Mouse (Mus musculus) embryo, embryonic 10.5 days (tissue): ENCODE results near the gene Mllt1.
A peak's percentile ranks its signal among the peaks of the same experiment; 100 is the strongest.

Experiments used
- DNase-seq: peaks from one replicate; pipeline ENCODE4 v3.0.0-alpha.2; 2015; ENCODE audit warnings: low spot score

The Mllt1 gene

DNA sequence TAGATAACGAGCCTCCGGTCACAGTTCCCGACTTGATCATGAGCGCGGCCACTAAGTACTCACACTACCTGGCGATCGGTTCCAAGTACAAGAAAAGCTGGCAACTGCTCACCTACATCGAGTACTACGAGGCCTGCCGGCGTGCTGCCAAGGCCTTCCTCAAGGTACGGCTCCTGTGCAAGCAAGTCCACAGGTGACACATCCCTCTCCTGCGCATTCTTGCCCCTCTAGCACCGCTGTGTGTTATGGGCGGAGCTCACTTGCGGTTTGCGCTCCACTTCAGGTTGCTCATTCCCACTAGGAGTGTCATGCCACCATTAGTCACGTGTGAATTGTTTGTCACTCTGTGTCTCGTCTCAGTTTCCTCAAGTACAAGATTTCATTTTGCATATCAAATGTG lies 57.8 kb downstream of the Mllt1 start:
- DNase-seq = no peak

DNA sequence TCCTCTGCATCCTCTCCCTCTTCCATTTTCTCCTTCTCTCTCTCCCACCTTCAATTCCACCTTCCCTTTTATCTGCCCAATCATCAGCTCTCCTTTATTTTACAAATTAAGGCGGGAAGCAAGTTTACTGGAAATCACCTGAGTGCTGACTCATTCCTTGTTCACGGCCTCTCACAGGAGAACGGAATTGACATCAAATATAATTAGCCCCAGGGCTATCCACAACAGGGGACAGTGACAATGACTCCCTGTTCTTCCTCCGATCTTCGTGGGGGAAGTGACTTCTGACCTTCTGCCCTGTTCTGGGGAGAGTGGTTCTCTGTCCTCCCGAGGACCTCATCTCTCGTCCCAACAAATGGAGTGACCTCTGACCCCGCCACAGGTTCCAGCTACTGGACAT lies 58.2 kb downstream of the Mllt1 start:
- DNase-seq = no peak

DNA sequence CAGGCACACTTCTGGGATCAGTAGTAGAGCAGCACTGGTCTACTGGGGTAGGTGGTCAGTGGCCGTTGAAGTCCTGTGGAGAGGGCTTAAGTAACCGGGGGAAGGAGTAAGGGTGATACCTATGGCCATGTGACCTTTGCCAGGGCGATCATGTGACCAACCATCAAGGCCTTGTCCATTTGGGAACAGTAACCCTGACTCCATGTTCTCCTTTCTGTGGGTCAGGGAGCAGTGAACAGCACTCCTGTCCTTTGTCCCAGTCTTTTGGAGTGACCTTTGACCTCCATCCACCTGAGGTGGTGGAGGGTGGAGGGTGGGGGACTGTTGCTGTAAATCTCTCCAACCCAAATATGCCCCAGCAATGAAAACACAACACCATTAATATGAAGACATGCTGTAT lies 58.8 kb downstream of the Mllt1 start:
- no peak for DNase-seq

DNA sequence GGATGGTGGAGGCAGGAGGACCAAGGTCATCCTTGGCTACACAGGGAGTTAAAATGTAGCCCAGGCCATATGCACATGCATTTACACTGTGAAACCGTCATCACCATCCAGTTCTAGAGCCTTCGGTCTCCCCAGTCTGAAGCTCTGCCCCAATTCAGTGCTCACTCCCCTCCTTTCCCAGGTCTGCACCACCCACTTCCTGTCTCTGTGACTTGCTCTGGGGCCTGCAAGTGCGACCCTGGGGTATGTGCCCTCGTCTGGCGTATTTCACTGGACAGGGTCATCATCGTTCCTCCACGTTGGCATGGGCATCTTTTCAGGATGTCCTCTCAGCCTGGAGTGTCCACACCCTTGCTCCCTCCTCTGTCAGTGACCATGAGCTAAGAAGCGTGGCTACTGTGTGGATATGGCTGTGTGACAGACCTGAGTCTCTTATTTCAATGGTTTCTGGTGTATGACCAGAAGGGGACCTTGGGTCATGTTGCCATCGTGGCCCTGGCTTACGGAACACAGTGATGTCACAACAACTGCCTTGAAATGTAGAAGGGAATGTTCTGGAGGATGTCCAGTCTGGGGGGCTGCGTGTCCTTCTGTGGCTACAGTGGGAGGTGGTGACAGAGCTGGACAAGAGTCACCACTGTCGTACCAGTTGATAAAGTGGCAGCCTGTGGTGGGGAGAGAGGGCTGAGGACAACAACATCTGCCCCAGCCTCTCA lies 60.1 kb downstream of the Mllt1 start, which contains the start of gene 1700061G19Rik:
1700061G19Rik (plus strand) TSS at position 542 of the 716 bp plus-strand sequence.
- no peak for DNase-seq

DNA sequence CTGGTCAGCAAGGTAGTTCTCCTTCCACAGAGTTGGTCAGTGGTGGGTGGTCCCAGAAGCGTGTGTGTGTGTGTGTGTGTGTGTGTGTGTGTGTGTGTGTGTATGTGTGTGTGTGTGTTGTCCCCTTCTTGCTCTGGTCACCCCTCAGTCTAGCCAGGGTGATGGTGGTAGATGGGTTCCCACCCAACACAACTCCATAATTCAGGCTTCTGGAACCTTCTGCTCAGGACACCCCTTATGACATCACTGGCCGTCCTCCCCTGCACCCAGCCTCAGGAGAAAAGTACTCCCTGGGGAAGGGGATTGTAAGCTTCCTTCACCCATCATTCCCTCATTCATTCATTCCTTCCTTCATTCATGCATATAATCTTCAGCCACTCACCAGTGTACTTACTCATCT lies 61.0 kb downstream of the Mllt1 start, which contains the start of gene Acsbg2:
Acsbg2 (minus strand) TSS at position 211 of the 400 bp plus-strand sequence.
- DNase-seq = no peak

DNA sequence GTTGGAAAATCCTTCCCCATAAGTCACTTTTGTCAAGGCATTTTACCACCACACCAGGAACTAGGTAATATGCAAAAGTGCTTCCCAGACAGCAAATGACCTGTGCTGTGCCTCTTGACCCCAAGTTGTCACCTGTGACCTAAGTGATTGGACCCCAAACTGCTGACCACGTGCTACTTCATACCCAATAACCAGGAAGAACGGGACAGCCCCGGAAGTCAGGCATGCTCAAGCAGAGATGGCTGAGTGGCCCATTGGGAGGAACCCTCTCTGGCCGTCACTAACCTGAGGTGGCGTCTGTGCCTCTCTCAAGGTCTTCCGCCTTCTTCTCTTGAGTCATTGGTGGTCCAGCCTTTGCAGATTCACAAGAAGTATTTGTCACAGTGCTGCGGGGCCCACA lies 62.7 kb downstream of the Mllt1 start:
- DNase-seq = no peak

DNA sequence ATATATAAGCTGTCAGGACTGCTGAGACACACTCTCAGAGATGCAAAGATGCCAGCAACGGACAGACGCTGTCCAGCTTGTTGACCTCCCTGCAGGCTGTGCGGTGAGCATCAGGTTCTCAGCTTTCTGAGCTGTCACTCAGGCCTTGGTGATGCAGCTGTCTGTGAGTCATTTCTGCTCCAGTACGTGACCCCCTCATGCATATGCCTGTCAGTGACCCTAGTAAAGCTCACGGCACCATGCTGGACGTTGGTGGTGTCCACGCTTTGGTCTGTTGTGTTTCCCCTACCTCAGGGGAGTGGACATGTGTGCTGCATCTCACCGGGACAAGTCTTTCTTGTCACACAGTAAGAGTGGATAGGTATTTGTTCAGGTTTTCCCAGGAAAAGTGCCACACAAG lies 63.4 kb downstream of the Mllt1 start:
- DNase-seq = no peak

DNA sequence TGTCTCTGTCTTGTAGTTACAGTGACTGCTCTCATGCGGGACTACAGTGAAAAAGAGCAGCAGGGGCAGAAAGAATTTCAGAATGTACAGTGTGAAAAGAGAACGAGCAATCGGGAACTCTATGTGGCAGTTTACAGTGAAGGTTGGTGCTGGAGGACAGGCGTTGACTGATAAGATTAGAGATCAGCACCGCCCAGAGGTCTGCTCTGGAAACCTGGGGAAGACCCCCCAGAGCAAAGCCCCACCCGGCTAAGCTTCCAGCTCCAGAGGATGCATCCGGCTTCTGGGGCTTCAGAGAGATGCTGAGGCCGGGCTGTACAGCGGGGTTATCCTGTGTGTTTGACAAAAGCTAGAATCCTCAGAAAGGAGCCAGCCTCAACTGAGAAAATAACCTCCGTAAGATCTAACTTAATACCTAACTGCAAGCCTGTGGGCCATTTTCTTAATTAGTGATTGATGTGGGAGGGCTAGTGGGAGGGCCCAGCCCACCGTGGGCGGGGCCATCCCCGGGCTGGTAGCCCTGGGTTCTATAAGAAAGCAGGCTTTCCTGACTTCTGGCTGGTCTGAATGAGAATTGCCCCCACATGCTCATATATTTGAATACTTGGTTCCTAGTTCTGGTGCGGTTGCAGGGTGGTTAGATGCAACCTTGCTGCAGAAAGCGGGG lies 64.8 kb downstream of the Mllt1 start:
- DNase-seq = no peak

DNA sequence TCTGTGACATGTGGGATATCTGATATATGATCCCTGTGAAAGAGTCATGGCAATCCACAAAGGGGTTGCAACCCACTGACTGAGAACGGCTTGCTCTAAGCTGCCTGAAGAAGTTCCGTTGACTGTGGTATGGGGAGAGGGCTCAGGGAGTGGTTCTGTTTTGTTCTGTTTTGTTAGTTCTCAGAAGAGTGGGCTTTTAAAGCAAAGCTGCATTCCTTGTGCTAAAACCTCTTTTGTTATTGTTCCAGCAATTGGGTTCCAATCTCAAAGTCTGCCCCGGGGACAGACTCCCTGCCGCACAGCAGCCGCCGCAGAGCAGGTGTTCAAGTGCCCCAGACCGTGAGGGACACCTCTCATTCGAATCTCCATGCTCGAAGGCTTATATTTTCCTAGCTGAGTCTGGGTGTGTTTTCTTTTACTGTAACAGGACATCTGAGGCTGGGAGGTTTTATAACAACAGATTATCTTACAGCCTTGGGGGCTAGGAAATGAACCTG lies 65.7 kb downstream of the Mllt1 start:
- no peak for DNase-seq

DNA sequence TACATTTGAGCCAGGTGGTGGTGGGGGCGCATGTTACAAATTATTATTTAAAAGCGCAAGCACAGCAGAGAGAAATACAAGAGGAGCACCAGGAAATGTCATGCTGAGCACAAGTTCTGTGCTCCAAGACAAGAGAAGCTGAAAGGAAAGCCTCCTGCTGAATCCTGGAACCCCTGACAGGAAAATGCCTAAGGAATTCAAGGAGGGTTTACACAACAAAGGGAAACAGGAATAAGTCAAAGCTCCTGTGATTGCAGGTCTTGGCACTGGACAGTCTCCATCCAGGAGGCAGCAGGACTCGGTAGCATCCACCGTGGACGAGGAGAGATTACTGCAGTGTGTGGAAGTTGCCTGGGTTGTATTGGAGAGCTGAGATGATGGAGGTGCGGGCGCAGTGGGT lies 69.1 kb downstream of the Mllt1 start:
- no peak for DNase-seq

DNA sequence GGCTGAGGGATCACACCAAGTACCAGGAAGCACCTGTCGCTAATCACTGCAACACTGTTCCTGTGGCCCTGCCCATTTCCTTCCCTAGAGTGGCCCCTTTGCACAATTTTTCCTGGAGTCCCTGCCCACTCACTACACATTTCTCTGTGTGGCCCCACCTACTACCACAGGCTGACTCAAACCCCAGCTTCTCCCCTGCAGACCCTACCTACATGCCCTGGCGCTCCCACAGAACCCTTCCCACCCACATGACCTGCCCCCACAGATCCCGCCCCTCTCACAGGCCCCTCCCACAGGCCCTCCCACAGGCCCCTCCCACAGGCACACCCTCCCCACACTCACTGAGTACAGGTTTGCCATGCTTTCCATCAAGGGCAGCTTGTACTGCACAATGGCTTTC lies 74.0 kb downstream of the Mllt1 start:
- DNase-seq = no peak

DNA sequence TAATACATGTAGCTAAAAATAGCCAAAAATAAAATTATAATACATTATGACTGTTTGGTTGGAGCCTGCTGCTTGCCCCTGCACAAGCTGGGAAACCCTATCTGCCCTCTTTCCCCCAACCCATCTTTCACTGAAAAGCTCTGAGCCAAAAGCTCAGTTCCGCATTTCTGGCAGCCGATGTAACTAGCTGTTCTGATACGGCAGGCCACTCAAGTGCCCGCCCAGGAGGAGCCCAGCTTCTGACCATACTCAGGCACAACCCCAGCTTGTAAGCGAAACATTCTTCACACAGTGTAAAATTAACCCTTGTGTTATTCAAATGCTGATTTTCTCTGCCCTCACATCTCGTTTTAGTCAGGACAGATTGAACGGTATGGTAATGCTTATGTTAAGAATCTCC lies 76.3 kb downstream of the Mllt1 start:
- no peak for DNase-seq

DNA sequence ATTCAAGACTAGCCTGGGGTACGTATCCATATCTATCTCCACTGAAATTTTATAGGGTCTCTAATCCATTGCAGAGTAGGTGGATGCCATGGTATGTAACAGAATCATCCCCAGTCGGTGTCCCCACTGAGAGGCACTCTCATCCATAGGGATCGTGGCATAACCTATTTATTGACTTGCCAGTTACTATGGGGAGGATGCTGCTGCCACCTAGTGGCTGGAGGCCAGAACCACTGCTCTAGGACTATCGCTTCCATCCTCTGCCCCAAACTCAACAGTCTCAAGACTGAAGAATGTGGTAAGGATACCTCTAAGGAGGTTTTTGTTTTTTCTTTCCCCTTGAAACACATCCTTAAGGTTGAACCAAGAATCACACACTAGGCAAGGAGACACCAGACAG lies 77.0 kb downstream of the Mllt1 start:
- DNase-seq = peak; percentile 78

DNA sequence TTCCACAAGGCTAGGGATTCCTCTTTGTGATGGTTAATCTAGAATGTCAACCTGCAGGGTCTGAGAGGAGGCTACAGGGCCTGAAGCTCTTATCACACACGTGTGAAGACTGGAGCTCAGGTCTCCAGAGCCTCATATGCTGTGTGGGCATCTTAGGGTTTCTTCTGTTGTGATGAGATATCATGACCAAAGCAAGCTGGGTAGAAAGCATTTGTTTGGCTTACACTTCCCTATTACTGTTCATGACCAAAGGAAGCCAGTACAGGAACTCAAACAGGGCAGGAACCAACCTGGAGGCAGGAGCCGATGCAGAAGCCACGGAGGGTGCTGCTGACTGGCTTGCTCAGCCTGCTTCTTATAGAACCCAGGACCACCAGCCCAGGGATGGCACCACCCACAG lies 79.8 kb downstream of the Mllt1 start:
- no peak for DNase-seq

DNA sequence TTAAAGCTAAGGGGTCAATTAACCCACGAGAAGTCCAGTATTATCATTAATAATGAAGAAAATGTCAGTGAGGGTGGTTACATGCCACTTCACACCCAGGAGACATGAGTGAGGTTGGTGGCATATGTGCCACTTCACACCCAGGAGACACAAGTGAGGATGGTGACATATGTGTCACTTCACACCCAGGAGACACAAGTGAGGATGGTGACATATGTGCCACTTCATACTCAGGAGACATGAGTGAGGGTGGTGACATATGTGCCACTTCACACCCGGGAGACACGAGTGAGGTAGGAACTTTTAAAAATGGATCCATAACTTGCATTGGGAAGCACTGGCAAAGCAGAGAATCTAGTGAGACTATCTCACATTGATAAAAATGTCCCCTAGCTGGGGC lies 84.0 kb downstream of the Mllt1 start:
- DNase-seq = no peak

DNA sequence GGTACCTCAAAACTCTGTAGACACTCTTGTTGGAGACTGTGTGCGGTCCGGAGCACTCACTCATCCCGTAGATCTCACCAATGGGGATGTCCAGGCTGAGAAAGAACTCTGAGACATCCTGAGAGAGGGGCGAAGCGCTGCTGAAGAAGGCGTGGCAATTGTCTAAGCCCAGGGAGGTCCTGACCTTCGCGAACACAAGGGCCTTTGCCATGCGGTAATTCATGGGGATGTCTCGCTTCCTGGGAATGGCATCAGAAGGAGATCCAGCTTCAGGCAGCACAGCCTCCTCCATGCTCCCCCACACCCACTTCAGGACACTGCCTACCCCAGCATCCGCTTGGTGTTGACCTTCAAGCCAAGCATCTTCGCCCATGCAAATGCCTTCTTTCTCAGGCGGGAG lies 85.5 kb downstream of the Mllt1 start:
- no peak for DNase-seq

DNA sequence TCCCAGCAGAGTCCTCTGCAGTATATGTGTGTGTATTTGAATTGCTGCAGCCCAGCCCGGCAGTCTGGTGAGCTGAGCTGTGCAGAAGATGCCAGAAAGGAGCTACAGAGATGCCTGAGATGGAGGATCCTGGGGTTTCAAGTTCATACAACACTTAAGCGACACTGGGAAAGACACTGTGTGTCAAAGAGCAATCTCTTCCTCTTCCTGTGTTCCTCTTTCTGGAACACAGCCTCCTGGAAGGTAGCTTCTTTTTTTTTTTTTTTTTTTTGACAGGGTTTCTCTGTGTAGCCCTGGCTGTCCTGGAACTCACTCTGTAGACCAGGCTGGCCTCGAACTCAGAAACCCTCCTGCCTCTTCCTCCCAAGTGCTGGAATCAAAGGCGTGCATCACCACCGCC lies 86.4 kb downstream of the Mllt1 start:
- DNase-seq = no peak

DNA sequence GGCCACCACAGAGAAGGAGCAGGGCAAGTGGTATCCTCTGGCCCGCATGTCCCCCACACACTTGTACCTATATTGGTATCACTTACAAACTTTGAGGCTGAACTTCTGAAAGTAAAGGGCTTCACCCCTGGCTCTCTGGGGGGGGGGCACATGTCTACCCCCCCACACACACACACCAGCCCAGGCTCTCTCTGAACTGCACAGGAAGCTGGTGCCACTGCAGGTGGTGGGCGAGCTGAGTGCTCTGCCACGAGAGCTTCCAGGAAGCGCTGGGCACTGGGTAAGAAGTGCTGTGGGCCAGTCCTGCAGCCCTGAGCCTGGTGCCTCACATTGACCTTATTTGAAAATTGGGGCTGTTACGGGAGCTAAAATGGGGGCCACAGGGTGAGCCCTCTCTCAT lies 91.5 kb downstream of the Mllt1 start:
- DNase-seq = no peak
